Mouse (Mus musculus) heart, embryonic 12.5 days (tissue): ENCODE data around the gene Fyco1. TPM values are rescaled to one million over a fixed set of nuclear protein-coding genes. Genes with fewer than 3 reads are reported as not detected.
A peak's percentile ranks its signal among the peaks of the same experiment; 100 is the strongest.

ENCODE experiments used
- ATAC-seq: fragments of 200-750 bp; cut with Nextera tagmentation; 2 replicates; pipeline ENCODE4 v1.8.0; 2017; ENCODE audit warnings: moderate TSS enrichment, moderate library complexity; ENCODE audit not compliant: insufficient number of reproducible peaks, low FRiP score
- H3K27ac ChIP-seq: fragments of 300-500 bp; sonication (generic); 2 replicates; pipeline ENCODE4 v1.5.1; 2016; ENCODE audit warnings: mild to moderate bottlenecking, moderate library complexity; ENCODE audit not compliant: poor library complexity, severe bottlenecking
- H3K27me3 ChIP-seq: fragments of 300-500 bp; sonication (generic); replicated peaks from 2 replicates; pipeline ENCODE4 v1.6.1; 2016; ENCODE audit warnings: mild to moderate bottlenecking, moderate library complexity
- H3K36me3 ChIP-seq: fragments of 300-500 bp; sonication (generic); 2 replicates; pipeline ENCODE4 v1.6.1; 2016; ENCODE audit warnings: mild to moderate bottlenecking, moderate library complexity
- H3K4me1 ChIP-seq: fragments of 300-500 bp; sonication (generic); replicated peaks from 2 replicates; pipeline ENCODE4 v1.6.1; 2016; ENCODE audit warnings: mild to moderate bottlenecking
- H3K4me2 ChIP-seq: fragments of 300-500 bp; sonication (generic); 2 replicates; pipeline ENCODE4 v1.6.1; 2016; ENCODE audit warnings: mild to moderate bottlenecking, moderate library complexity
- H3K4me3 ChIP-seq: fragments of 300-500 bp; sonication (generic); 2 replicates; pipeline ENCODE4 v1.5.1; 2016; ENCODE audit warnings: mild to moderate bottlenecking
- H3K9ac ChIP-seq: fragments of 300-500 bp; sonication (generic); 2 replicates; pipeline ENCODE4 v1.6.1; 2016; ENCODE audit warnings: mild to moderate bottlenecking, moderate library complexity
- H3K9me3 ChIP-seq: fragments of 300-500 bp; sonication (generic); replicated peaks from 2 replicates; pipeline ENCODE4 v1.6.1; 2016; ENCODE audit warnings: mild to moderate bottlenecking, moderate library complexity
- WGBS: fragments of 180-500 bp; shearing (Covaris S2); methylation state at CpG from one replicate; pipeline ENCODE4 v1.1.7; 2016; 5-methylcytosine and 5-hydroxymethylcytosine counted together
- polyA plus RNA-seq: library from polyadenylated mRNA; unstranded; fragments of >200 nt; fragmentation: Nextera tagmentation; extraction: Ambion mirVana; gene quantifications from 2 replicates; pipeline ENCODE4 v1.2.1, GENCODE M21; 2016

Gene Fyco1
- 30.3 and 31.0 TPM in 2 replicates for polyA plus RNA-seq

DNA sequence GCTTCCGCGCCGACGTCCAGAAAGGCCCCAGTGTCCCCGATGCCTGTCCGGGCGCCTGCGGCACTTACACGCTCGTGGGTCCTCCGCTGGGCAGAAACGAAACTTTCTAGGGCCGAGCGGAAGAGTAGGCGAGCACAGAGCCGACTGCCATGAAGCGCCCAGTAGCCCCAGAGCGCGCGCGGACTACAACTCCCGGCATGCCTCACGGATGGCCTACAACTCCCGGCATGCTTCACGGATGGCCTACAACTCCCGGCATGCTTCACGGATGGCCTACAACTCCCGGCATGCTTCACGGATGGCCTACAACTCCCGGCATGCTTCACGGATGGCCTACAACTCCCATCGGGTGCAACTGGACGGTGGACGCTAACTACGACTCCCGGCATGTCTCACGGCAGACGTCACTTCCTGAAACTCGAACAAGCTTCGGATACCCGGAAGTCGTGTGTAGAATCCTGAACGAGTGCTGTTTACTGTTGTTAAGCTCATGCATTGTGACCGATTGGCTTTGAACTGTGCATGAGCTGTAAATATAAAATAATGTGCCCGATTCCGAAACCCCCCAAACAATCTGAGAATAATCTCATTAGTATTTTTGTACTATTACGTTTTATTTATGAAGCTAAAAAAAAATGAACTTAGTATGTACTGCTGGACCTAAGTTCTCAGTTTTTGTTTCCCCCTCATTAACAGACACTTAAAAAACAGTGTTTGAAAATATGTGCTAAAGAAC lies at the start of gene Fyco1:
Fyco1 (minus strand) TSS at position 187 of the 736 bp plus-strand sequence.
- H3K4me1 ChIP-seq, result peaks cover 19% of the 10 kb centered on the region
- peak within 1 kb of the TSS; percentile 95 for H3K27ac ChIP-seq
- H3K9me3 ChIP-seq, result no peaks in the 10 kb centered on the region
- WGBS, result under 1% methylated on average over 47 of the region's 47 CpGs
- H3K4me3 ChIP-seq, result peak within 1 kb of the TSS; percentile 95
- no peaks in the 10 kb centered on the region for H3K36me3 ChIP-seq
- no peaks in the 10 kb centered on the region for H3K27me3 ChIP-seq
- H3K9ac ChIP-seq, result peak within 1 kb of the TSS; percentile 90
- H3K4me2 ChIP-seq, result peak within 1 kb of the TSS; percentile 82
- peak; percentile 95 for ATAC-seq

DNA sequence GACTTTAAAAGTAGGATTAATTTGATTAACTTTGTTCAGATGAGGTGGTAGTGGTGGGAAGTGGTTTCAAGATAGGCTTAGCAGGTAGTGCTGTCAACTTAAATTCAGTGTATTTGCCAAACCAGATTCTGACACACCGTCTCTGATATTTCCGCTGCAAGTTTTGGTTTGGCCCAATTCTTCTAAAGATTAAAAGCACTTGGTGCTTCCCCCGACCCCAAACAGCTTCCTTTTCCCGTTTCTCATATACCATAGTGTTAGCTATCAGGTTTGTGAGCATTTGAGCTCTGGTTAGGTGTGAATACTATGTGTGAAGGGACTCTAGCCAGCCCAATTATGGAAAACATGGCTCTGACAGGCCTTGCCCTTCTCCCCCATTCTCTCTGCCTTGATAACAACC lies 20.4 kb upstream of the Fyco1 start:
- no peaks in the 10 kb centered on the region for H3K9me3 ChIP-seq
- ATAC-seq, result no peak
- no peak overlapping the region for H3K4me2 ChIP-seq
- H3K27ac ChIP-seq, result no peak overlapping the region
- H3K4me1 ChIP-seq, result no peaks in the 10 kb centered on the region
- no peak overlapping the region for H3K9ac ChIP-seq
- no peaks in the 10 kb centered on the region for H3K36me3 ChIP-seq
- H3K27me3 ChIP-seq, result no peaks in the 10 kb centered on the region
- H3K4me3 ChIP-seq, result no peak overlapping the region
- 62% methylated on average over 4 of the region's 4 CpGs for WGBS

DNA sequence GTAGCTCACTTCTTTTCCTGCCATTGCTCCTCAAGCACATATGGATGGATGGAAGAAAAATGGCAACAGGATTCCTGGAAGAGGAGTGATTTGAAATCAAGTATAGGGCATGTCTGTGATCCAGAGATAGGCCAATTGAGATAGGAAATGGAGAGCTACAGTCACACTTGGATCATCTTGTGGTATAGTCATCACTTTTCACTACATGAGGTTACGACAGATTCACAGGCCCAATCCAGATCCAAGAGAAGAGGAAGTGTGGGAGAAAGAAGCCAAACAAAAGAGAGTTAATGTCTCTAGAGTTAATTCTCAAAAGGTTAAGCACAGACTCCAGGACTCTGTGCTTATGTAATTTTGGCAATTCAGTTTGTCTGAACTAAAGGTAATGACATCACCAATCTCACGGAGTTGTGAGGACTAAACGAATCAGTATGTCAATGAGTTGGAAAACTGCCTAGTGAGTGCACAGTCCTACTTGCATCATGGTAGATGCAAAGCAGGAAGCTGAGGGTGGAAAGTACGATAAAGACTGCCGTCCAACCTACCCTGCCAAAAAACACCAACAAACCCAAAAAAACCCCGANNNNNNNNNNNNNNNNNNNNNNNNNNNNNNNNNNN lies 17.6 kb upstream of the Fyco1 start:
- H3K4me3 ChIP-seq, result no peak overlapping the region
- H3K9ac ChIP-seq, result no peak overlapping the region
- no peak overlapping the region for H3K4me2 ChIP-seq
- 45% methylated on average over 5 of the region's 6 CpGs for WGBS
- no peaks in the 10 kb centered on the region for H3K27me3 ChIP-seq
- no peaks in the 10 kb centered on the region for H3K36me3 ChIP-seq
- no peak for ATAC-seq
- H3K4me1 ChIP-seq, result no peaks in the 10 kb centered on the region
- no peaks in the 10 kb centered on the region for H3K9me3 ChIP-seq
- no peak overlapping the region for H3K27ac ChIP-seq

DNA sequence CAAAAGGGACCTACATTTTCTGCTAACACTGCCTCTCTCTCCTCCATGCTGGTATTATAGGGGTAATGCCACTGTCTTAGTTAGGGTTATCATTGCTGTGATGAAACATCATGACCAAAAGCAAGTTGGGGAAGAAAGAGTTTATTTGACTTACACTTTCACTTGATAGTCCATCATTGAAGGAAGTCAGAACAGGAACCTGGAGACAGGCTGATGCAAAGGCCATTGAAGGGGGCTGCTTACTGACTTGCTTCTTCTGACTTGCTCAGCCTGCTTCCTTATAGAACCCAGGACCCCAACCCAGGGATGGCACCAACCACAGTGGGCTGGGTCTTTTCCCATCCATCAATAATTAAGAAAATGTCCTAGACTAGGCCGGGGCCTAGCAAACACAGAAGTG lies 11.9 kb upstream of the Fyco1 start:
- Histone ChIP-seq H3K4me2 (no peak overlapping the region), H3K4me1 (no peaks in the 10 kb centered on the region), H3K27ac (no peak overlapping the region), H3K27me3 (no peaks in the 10 kb centered on the region), H3K36me3 (no peaks in the 10 kb centered on the region), H3K9me3 (no peaks in the 10 kb centered on the region), H3K9ac (no peak overlapping the region), H3K4me3 (no peak overlapping the region)
- 85% methylated on average over 1 of the region's 1 CpGs for WGBS
- no peak for ATAC-seq

DNA sequence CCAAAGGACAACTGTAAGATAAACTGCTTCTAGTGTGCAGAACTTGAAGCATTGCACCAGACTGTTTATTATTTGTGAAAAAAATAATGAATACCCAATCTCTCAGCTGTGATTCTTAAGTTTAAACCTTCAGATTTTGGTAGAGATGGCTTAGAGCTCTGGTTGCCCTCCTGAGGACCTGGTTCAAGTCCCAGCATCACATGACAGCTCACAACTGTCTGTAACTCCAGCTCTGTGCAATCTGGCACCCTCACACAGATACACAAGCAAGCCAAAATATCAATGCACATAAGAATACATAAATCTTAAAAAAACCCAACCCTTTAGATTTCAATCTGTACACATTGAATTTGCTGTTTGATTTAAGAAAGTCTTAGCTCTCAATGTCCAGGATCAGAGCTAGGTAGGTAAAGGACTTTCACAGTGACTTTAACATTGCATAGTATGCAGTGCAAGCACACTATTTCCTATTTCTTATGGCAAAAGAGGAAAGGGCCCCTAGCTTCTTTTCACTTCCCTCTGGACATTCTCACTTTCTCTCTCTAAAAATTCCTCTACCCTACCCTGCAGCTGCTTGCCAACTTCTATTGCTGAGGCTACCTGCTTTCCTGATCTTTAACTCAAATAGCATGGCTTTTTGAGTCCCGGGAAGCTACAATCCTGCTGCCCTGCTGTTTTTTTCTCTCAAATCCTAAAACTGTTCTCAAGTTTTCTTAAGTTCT lies 11.4 kb upstream of the Fyco1 start:
- Histone ChIP-seq H3K4me2 (no peak overlapping the region), H3K9ac (no peak overlapping the region), H3K36me3 (no peaks in the 10 kb centered on the region), H3K27me3 (no peaks in the 10 kb centered on the region), H3K9me3 (no peaks in the 10 kb centered on the region), H3K4me3 (no peak overlapping the region), H3K27ac (no peak overlapping the region), H3K4me1 (no peaks in the 10 kb centered on the region)
- ATAC-seq, result no peak
- 72% methylated on average over 1 of the region's 1 CpGs for WGBS

DNA sequence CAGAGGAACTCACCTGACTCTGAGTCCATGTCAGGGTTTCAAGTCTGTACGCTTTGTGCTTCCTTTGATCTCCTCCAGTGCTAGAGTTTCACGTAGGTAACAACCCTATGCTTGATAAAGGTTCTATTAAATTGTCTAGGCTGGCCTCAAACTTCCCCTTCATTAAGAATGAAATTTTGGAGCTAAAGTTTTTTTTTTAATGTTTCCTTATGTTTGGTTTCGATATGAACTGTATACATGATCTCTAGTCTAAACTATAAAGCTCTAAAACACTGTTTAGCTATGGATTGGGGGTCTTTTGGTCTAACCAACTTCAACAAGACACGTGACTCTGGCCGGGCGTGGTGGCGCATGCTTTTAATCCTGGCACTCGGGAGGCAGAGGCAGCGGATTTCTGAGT lies 10.2 kb upstream of the Fyco1 start, which contains the start of gene Xcr1:
Xcr1 (minus strand) TSS at position 101 of the 400 bp plus-strand sequence.
- Histone ChIP-seq H3K9ac (no peak within 1 kb of the TSS), H3K4me2 (no peak within 1 kb of the TSS), H3K36me3 (no peaks in the 10 kb centered on the region), H3K4me3 (no peak within 1 kb of the TSS), H3K27me3 (no peaks in the 10 kb centered on the region), H3K9me3 (no peaks in the 10 kb centered on the region), H3K4me1 (no peaks in the 10 kb centered on the region), H3K27ac (no peak within 1 kb of the TSS)
- 84% methylated on average over 9 of the region's 9 CpGs for WGBS
- ATAC-seq, result no peak

DNA sequence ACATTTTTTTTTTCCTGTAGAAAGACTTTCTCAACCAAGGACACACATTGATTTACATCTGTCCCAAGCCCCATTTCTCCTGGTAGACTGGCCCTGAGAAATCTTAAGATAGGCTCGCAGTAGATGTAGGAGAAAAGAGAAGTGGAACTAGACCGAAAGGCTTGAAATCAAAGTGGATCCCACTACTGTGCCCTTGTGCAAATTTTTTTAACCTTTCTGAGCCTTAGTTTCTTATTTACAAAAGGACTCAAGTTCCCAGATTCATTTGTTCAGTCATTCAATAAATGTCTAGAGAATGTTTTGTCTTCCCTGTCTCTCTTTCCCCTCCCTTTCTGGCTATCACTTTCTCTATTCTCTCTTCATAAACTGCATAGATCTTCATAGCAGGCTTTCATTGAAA lies 5.1 kb upstream of the Fyco1 start:
- no peak overlapping the region for H3K9ac ChIP-seq
- H3K36me3 ChIP-seq, result no peaks in the 10 kb centered on the region
- WGBS, result 76% methylated on average over 2 of the region's 2 CpGs
- H3K4me1 ChIP-seq, result peaks cover 3% of the 10 kb centered on the region; the same call in 1 of the 2 replicates
- no peak overlapping the region for H3K4me2 ChIP-seq
- no peaks in the 10 kb centered on the region for H3K9me3 ChIP-seq
- no peaks in the 10 kb centered on the region for H3K27me3 ChIP-seq
- H3K27ac ChIP-seq, result no peak overlapping the region
- no peak overlapping the region for H3K4me3 ChIP-seq
- ATAC-seq, result no peak

DNA sequence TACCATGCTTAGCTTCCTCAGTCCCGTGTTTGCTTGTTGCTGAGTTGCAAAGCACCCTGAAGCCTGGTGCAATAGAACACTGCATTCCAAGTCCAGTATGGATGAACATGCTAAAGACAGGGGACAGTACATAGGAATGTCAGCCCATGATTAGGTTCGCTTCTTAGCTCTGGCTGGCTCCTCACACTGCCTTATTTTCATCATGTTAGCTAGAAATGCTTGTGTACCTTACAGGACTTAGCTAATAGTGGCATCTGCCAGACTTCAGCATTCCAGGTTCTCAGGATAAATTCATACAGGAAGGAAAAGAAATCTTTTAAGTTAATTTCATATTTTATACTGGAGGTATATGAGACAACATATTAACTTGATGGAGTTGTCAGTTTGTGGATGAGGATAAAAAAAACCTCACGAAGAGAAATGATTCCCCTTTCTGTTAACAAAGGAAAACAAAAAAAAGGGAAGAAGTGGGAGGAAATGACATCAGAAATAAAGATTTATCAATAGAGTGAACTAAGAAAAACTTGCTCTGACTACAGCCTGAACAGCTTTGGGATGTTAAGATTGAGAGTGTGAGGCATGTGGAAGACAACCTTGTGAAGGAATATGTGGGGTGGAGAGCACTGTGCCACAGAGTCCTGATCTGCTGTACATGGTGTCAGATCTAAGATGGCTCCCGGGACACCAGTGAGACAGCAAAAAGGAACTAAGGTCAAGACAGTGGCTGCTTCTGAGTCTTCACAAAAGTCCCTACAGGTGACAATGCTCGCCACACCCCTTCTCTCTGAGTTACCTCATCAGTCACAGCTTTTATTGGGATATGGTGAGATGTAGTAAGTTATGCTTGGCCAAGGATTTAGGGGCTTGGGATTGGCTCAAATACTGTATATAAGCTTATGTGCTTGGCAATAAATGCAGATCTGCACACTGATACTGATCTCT lies 1.0 kb upstream of the Fyco1 start:
- H3K9me3 ChIP-seq, result no peaks in the 10 kb centered on the region
- H3K36me3 ChIP-seq, result no peaks in the 10 kb centered on the region
- H3K4me3 ChIP-seq, result peak overlapping the region; percentile 33
- ATAC-seq, result no peak
- H3K4me2 ChIP-seq, result peak overlapping the region; percentile 68
- no peaks in the 10 kb centered on the region for H3K27me3 ChIP-seq
- peaks cover 19% of the 10 kb centered on the region for H3K4me1 ChIP-seq
- no peak overlapping the region; the same call in 1 of the 2 replicates for H3K9ac ChIP-seq
- H3K27ac ChIP-seq, result no peak overlapping the region
- WGBS, result 63% methylated on average over 5 of the region's 5 CpGs

DNA sequence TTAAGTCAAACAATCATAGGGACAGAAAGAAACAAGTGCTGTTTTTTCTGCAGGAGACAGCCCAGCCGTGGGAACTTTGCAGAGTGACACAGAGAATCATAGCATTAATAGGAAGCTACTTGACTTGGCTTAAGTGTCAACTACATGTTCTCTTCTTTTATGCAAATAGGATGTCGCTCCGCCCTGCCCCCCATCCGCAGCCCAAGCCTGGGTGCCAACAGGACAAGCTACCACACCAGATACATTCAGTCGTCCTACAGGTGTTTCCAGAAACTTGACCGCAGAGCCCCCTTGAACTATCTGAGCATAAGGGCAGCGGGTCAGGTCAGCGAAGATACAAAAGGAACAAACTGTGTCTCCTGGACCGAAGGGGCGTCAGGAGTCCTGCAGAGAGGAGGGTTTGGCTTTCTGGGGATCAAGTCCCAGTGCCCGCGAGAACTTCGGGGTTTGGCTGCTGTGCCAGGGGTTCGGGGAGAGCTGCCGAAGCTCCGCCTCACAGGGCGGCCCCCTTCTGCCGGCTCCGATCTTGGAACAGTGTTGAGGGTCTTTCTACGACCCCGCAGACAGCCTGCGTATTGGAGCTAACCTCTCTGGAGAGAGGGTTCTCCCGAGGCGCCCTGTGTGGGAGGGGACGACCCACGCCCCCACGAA lies 512 bp downstream of the Fyco1 start:
- Histone ChIP-seq H3K27me3 (no peaks in the 10 kb centered on the region), H3K36me3 (no peaks in the 10 kb centered on the region), H3K4me1 (peaks cover 23% of the 10 kb centered on the region), H3K27ac (peak overlapping the region; percentile 95), H3K4me2 (peak overlapping the region; percentile 82), H3K4me3 (peak overlapping the region; percentile 95), H3K9me3 (no peaks in the 10 kb centered on the region), H3K9ac (peak overlapping the region; percentile 90)
- WGBS, result under 1% methylated on average over 27 of the region's 27 CpGs
- peak; percentile 72 for ATAC-seq

DNA sequence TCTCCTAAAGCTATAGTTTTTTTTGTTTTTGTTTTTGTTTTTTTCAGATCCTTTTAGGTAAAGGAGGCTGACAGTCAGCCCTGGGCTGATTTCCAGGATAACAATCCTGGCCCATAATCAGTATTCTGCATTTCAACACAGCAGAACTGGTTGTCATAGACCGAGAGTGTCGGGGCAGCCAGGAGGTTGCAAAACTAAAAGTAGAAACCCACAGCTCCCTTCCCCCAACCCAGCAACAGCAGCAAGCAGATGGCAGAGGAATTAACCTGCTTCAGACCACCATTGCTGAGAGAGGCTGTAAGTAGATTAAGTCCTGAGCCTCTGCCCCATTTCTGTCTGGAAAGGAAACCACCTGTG lies 1.0 kb downstream of the Fyco1 start:
- H3K4me2 ChIP-seq, result peak overlapping the region; percentile 82
- H3K9ac ChIP-seq, result peak overlapping the region; percentile 90
- H3K4me1 ChIP-seq, result peaks cover 27% of the 10 kb centered on the region
- H3K27me3 ChIP-seq, result no peaks in the 10 kb centered on the region
- no peaks in the 10 kb centered on the region for H3K36me3 ChIP-seq
- 4% methylated on average over 2 of the region's 2 CpGs for WGBS
- H3K27ac ChIP-seq, result peak overlapping the region; percentile 95
- peak overlapping the region; percentile 95 for H3K4me3 ChIP-seq
- no peaks in the 10 kb centered on the region for H3K9me3 ChIP-seq
- ATAC-seq, result no peak
